Mouse (Mus musculus) ZHBTc4 (cell line): ENCODE measurements around the gene Zfp526.
"Not testable (repeated sequence)": the region's sequence is repeated elsewhere in the genome, so short reads cannot be mapped to it uniquely, and the experiment has no call there.

Source experiments
- DNase-seq: peaks from one replicate; pipeline ENCODE4 v3.0.0-alpha.2; 2011; ENCODE audit warnings: low read depth, low spot score

Gene Zfp526

DNA sequence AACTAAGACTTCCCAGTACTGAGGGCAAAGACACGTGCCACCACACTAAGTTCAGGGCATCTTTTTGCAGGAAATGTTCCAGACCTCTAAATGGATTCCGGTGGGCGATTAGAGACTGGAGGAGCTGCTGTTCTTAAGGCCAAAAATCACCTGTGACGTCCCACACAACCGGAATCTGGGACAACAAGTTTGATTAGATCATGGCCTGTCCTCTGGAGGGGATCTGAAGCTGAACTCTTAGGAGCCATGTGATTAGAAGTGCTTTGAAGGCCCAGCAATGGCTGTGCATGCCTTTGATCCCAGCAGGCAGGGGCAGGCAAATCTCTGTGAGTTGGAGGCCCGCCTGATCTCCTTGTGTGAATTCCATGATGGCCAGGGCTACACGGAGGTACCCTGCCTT lies 19.4 kb downstream of the Zfp526 start:
- DNase-seq: no peak

DNA sequence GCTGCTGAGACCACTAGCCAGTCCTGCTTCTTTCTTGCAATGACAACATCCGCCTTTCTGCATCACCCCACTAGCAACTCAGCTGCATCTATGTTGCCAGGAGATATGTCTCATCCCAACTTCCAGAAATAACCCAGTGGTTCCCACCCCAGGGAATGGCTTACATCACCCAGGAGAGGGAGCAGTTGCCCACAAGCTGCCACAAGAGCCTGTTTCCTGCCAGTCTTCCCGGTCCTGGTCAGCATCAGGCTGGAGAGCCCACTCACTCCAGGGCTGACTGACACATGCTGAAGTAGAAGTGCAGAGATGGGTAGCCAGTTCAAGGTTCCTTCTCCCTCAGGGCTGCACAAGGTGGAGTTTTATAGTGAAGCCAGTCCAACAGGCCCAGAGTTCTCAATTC lies 19.8 kb downstream of the Zfp526 start:
- peak; percentile 70 for DNase-seq

DNA sequence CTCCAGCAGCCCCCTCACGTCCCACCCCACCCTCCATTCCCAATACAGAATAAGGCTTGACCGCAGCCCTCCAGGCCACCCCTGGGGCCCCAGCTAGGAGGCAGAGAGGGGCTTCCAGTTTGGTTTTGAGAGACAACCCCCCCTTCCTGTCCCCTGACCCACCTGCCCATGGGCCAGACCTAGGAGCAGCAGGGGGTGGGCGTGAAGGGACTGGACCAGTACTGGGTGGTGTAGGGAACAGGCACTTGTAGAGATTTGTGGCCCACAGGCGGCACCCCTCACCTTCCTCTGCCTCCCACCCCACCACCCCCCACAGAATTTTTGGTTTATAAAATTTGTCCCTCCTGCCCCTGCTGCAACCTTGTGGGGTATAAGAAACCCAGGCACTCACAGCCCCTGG lies 22.1 kb downstream of the Zfp526 start:
- DNase-seq: no peak

DNA sequence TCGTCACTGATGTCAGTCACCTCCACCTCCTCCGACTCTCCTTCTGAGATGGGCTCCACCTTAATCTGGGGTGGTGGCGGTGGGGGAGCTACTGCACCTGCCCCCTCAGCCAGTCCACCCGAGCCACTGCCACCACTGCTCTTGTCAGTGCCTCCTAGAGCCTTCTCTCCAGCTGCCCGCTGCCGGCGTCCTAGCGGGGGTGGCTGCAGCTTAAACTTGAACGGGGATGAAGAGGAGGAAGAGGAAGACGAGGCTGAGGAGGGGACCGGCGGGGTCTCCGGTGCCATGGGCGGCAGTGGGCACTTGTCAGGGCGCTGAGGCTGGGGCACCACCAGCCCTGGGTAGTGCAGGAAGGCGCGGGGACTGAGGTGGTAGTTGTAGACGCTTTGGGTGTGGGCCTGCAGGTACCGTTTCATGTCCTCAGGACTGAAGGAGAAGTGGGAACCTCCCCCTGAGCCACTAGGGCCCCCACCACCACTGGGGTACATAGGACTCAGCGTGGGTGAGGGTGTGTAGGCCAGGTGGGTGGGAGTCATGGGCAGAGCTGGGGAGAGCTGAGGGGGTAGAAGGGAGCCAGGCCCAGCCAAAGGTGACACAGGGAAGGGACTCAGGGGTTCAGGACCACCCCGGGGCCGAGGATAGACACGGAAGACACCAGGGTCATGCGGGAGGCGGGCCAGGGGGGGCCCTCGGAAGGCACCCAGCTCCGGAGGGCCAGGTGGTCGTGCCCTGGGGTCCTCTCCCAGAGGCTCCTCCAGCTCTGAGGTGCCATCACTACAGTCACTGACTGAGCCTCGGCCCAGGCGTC lies 23.5 kb downstream of the Zfp526 start:
- DNase-seq: no peak

DNA sequence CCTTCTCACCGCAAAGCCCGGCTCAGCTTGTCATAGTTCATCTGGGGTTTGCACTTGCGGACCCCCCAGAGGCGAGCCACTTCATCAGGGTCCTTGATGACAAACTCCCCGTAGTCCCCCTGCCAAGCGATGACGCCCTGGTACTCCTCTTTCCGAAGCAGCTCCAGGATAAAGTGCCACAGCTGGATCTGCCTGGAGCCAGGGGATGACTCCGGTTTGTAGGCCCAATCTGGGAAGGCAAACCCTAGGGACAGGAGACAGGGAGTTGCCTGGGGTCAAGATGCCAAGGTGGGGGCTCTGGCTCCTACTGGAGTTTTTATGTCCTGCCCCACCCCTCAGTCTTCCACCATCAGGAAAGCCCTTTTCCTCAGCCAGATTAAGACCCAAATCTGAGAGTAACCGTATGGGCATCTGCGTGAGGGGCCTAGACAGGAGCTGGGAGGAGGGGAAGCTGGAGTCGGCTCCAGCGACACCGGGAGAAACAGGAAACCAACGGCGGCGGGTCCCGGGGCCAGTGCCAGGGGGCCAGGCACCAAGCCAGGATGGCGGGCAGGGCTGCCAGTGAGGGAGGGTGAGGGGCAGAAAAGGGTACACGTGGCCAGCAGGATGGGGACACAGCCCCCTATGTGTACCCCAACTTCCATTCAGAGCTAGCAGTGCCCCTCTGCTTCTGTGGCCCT lies 25.0 kb downstream of the Zfp526 start:
- DNase-seq: no peak

DNA sequence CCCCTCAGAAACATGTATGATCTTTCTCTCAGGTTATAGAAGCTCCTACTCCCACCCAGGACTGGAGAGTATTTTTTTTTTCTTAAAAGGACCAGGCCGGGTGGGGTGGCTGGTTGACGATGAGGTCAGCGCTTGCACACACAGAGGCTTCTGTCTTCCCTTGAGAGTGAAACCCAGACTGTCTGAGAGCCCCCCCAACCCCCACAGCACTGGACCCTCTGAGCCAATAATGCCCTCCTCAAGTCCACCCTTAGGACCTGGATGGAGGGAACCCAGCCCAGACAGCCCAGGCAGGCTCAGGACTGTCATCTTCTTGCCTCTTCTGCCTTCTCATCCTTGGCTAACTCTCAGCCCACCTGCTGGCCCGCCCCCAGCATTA lies 25.5 kb downstream of the Zfp526 start:
- DNase-seq: no peak

DNA sequence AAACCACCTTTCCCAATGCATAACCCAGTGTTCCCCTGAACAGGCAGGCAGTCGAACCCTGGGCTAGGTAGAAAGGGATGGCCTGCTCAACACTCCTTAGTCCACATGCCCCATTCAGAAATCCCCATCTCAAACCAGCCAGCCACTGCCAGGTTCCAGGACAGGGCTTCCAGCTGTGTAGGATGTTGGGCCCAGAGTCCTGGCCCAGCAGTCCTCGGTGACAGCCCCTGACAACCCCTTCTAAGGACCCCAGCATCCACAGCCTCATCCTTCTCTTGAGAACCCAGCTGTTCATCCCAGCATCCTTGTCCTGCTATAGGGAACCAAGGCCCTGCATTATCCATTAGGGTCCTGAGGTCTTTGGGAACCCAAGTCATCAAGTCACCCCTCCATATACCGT lies 26.3 kb downstream of the Zfp526 start:
- no peak for DNase-seq

DNA sequence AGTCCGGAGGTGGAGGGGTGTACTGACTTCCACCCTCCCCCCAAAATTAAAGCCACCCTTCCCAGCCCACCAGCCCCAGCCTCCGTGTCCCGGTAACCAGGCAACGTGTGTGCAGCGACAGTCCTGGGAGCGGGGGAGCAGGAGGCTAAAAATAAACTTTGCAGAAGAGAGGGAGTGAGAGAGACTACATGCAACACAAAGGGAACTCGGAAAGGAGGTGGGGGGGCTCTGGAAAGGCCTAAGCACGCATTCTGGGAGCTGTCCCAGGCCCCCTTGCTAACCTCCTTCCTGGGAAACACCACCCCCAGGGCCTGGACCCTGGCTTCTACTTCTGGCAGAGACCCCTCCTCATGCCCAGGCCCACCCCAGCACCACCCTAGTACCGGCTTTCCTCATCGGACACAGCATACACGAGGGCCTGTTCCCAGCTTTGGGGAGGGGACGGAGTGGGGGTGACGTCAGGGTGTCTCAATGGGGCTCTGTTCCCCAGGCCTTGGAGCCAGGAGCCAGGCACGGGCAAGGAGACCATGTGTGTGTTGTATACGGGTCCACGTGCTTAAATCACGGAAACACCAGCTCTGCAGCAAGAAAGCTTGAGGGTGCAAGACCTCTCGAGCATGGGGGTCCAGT lies 26.9 kb downstream of the Zfp526 start:
- DNase-seq: peak; percentile 42

DNA sequence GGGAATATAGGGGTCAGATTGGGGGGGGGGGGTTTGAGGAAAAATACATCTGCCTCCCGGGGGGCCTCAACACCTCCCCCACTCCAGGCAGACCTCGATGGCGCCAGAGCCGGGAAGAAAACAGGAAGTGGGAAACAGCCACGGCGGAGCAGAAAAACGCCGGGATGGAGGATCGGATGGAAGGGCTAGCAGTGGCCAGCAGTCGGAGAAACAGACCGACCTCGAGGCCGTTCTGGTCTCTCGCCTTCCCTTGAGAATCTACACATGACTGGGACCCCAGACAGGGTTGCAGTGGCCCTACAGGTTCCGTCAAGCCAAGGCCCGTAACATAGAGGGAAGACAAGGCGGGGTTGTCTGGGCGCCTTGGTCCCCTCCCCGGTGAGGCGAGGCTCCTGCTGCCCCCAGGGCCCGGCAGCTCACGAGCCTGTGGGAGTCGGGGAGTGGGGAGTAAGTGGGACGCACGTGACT lies 27.7 kb downstream of the Zfp526 start:
- no peak for DNase-seq

DNA sequence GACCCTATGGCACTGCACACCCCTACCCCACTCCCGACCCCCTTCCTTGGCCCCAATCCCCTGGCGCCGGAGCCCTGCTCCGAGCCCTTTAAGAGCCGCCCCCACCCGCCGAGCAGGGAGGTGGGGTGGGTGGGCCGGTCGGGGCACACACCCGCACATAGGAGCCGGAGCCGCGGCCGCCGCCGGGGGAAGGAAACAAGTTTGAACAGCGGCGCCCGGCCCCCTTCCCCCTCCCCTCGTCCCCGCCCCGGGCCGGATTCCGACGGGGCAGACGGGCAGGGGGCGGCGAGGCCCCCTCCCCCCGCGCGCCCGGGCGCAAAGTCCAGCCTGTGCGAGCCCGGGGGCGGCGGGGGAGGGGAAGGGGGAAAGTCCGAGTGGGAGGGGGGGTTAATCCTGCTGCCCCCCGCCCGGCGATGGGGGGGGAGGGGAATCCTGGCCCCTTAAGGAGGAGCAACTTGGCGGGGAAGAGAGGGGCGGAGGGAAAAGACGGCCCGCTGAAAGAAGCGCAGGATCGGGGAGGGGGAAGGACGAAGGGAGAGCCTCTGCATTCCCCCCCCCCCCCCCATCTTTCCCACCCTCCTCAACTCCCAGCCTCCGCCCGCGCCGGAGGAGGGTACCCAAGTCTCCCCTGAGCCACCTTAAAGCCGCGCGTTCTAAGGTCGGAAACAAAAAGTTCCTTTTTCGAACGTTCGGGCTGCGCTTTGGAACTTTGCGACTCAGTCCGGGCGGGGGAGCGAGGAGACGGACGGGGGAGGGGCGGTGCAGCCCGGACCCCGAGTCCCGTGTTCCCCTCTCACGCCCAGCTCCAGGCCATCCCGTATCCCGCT lies 28.3 kb downstream of the Zfp526 start:
- DNase-seq: peak; percentile 92

DNA sequence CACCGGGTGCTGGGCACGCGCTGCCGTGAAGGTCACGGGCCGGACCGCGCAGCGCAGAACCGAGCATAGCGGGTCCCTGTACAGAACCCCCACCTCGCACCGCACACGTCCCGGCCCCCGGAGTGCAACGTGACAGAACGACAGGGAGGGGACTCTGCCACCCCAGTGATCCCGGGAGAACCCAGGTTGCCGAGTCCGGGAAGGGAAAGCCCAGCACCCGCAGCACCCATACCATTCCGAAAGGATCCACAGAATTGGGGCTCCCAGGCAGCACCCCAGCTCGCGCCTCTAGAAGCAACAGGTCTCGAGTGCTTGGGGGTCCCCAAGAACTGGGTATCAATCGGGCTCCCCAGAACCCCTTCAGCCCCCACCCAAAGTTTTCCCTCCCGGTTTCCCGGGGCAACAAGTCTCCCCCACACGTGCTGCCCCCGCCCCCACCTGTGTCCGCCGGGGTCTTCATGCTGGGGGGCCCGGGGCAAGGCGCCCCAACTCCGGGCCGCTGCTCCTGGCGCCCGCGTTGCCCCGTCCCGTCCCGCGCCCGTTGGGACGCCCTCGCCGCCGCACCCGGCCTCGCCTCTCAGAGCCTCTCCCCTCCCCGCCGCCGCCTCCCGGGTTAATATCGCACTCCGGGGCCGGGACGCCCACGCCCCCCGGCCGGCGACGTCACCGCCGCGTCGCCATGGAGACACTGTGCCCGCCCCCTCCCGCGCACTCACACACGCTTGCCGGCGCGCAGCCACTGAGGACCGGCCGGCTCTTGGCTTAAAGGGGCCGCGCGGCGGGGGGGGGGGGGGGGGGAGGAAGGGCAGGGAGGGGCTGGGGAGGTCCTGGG lies 29.1 kb downstream of the Zfp526 start, which contains the start of gene Erf:
TSS of gene Erf (minus strand) at position 621 of the 832 bp plus-strand sequence.
- DNase-seq: peak; percentile 97

DNA sequence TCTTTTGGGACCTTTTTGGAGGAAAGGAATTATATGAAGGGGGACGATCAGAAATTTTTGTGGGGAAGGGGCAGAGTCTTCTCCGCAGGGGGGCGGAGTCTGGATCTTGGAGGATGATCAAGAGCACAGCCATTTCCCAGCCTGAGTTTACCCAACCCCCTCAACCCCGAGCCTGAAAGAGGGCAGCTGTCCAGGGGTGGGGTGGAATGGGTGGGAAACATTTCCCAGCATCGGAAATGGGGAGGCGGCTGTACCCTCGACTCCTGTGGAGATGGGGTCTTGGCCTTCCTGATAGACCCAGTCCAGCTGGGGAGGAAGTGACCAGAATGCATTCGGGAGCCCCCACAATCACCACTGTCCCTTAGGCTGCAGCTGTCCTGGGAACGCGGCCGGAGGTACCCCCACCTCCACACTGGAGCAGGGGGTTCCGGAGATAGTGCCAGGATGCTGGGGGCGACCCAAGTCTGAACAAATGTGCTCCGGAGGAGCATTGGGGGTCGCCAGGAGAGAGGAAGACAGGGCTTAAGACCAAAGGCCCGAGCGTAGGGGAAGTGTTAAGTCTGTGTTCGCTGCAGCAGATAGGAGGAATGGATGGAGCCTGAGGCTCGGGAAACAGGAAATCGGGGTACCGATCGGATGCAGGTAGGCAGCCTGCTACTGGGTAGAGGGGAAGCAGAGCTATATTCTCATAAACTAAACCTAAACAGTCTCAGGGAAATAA lies 30.0 kb downstream of the Zfp526 start:
- DNase-seq: peak; percentile 82

DNA sequence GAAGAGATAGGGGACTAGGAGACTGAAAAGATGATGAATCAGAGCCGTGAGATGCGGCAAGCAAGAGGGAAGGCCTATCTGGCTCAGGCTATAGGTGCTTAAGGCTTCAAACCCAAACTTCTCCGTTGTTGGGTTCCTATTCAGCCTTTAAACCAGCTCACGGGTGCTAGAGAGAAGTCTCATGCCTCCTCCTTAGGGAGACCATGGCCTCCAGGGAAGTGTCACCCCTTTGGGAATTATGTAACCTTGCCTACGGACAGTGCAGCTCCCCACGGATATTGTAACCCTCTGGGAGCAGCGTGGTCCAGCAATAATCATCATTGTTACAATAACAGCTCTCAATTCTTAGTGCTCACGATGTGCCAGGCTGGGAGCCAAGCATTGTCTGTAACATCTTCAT lies 30.6 kb downstream of the Zfp526 start:
- no peak for DNase-seq

DNA sequence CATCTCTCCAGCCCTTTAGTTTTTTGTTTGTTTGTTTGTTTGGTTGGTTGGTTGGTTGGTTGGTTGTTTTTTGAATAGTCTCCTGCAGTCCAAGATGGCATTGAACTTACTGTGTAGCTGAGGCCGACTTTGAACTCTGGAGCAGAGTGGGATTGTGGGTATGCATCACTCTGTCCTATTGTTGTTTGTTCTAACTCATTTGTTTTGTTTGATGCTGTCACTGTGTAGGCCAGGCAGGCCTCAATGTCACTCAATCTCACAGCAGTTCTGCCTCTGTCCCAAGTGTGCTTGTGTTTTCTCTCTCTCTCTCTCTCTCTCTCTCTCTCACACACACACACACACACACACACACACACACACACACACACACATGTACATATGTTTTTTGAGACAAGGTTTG lies 40.7 kb downstream of the Zfp526 start:
- peak; percentile 56 for DNase-seq

DNA sequence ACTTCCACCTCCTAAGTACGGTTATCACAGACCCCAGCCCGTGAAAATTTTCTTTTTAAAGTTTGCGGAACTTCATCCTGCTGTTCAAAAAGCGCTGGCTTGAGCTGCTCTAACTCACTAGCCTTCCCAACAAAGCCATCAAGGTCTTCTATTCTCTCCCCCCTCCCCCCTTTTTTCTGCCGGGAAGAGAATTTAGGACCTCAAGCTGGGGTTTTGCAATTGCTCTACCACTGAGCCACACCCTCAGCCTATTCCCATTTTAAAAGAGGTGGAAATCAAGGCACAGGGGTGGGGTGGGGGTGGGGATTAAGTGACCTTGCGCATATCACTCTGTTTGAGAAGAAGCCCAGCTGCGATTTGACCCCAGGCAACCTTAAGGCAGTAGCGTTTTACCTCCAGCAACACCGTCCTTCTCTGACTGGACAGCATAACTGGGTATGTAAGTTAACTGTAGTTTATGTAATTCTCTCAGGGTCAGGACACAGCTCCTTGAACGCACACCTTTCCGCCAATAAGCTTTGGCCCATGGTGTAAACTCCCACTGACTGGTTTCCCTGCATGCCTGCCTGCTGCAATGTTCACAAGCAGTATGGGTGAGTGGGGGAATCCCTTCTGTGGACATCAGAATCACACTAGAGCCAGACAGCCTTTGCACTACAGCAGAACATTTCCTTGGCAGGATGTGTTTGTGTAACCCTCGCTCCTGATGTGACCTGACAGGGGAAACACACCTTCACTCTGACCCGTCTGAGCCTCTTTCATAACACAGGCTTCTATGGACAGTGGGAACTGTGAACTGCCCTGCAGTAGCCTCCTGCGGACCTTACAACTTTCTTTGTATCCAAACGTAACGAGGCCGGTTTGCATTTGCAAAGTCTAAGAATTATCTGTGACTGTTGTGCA lies 43.0 kb downstream of the Zfp526 start:
- DNase-seq: peak; percentile 92

DNA sequence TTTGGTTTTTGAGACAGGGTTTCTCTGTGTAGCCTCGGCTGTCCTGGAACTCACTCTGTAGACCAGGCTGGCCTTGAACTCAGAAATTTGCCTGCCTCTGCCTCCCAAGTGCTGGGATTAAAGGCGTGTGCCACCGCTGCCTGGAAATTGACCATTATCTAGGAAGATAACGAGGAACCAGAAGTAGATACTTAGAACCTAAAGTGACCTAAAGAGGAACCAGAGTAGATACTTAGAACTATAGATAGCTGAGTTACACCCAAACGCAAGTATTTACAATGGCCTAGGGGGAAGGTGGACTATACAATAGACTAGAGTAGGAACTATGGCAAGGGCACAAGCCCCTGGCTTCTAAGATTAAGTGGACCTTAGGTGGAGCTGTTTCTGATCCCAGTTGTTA lies 44.5 kb downstream of the Zfp526 start:
- DNase-seq: not testable (repeated sequence)

DNA sequence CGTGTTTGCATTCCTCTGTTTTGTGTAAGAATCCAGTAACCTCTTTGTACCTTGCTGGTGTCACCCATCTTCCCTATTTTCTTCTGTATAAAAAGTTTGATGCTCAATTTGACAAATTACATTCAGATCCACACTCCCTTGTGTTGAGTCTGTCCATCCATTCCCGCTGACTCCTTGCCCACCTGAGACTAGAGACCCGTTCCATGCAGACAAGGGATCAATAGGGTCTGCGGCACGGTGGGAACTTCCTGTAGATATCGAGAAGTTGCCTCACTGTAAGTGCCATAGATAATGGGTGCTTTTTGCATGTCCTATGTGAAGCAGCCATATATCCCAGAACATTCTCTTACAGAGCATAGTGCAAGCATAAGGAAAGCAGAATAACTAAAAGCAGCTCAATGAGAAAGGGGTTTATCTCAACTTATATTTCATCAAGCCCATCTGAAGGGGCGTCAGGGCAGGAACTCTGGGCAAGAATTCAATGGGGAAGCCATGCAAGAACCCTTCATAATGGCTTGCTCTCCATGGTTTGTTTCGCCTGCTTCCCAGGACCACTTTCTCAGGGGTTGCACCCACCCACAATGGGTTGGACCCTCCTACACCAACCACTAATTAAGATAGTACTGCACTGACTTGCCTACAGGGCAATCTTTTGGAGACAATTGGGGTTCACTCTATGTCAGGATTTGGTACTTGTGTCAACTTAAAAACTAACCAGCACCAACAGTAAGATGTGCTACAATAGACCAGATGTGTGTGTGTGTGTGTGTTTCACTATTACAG lies 45.1 kb downstream of the Zfp526 start:
- no peak for DNase-seq

DNA sequence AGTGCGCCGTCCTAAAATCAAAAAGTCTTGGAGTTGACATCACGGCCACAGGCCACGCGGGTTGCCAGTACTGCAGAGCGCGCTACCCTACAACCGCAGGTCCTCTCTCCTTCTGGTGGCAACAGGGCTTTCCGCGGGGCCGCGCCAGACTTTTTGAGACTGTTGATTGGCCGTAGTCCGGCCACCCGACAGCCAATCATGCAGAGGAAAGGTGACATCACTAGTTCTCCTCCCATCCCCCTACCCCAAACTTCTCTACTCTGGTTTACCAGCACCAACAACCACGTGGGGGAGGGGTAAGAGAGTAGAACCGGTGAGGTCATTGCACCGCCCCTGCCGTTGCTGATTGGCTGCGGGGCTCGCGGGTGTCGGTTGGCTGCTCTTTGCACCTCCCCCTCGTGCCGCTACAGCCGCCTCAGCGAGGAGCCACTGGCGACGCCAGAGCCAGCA lies 46.1 kb downstream of the Zfp526 start, which contains the start of gene Cic:
TSS of gene Cic (plus strand) at position 404 of the 450 bp plus-strand sequence.
- peak; percentile 100 for DNase-seq
